Mouse (Mus musculus) hindbrain, embryonic 12.5 days (tissue): Measurements from ENCODE around the gene Ccdc47. TPM values are rescaled to one million over a fixed set of nuclear protein-coding genes. Genes with fewer than 3 reads are reported as not detected.

Experiments used
- ATAC-seq: fragments of 200-750 bp; cut with Nextera tagmentation; 2 replicates; pipeline ENCODE4 v1.8.0; 2017; ENCODE audit warnings: moderate TSS enrichment; ENCODE audit not compliant: low FRiP score
- H3K27ac ChIP-seq: fragments of 300-500 bp; sonication (generic); 2 replicates; pipeline ENCODE4 v1.5.1; 2016; ENCODE audit warnings: mild to moderate bottlenecking
- H3K27me3 ChIP-seq: fragments of 300-500 bp; sonication (generic); 2 replicates; pipeline ENCODE4 v1.6.1; 2016; ENCODE audit warnings: mild to moderate bottlenecking
- H3K36me3 ChIP-seq: fragments of 300-500 bp; sonication (generic); 2 replicates; pipeline ENCODE4 v1.6.1; 2016; ENCODE audit warnings: mild to moderate bottlenecking
- H3K4me1 ChIP-seq: fragments of 300-500 bp; sonication (generic); 2 replicates; pipeline ENCODE4 v1.6.1; 2016
- H3K4me2 ChIP-seq: fragments of 300-500 bp; sonication (generic); replicated peaks from 2 replicates; pipeline ENCODE4 v1.6.1; 2016; ENCODE audit warnings: mild to moderate bottlenecking
- H3K4me3 ChIP-seq: fragments of 300-500 bp; sonication (generic); 2 replicates; pipeline ENCODE4 v1.5.1; 2016; ENCODE audit warnings: mild to moderate bottlenecking
- H3K9ac ChIP-seq: fragments of 300-500 bp; sonication (generic); 2 replicates; pipeline ENCODE4 v1.6.1; 2016; ENCODE audit warnings: mild to moderate bottlenecking, moderate library complexity
- H3K9me3 ChIP-seq: fragments of 300-500 bp; sonication (generic); replicated peaks from 2 replicates; pipeline ENCODE4 v1.6.1; 2016; ENCODE audit warnings: mild to moderate bottlenecking
- WGBS: fragments of 180-500 bp; shearing (Covaris S2); methylation state at CpG from one replicate; pipeline ENCODE4 v1.1.7; 2016; 5-methylcytosine and 5-hydroxymethylcytosine counted together
- polyA plus RNA-seq: library from polyadenylated mRNA; unstranded; fragments of >200 nt; fragmentation: Nextera tagmentation; extraction: Ambion mirVana; gene quantifications from 2 replicates; pipeline ENCODE4 v1.2.1, GENCODE M21; 2016

Gene Ccdc47
- polyA plus RNA-seq, 1 experiment from 2014 or later: 96.3 TPM

GRCm38 (mm10) chr11:106174372-106174771 lies 41.8 kb downstream of the Ccdc47 start:
- WGBS: 81% methylated on average over 5 of the region's 5 CpGs

GRCm38 (mm10) chr11:106173228-106173627 lies 42.9 kb downstream of the Ccdc47 start:
- WGBS: 95% methylated on average over 2 of the region's 2 CpGs
- Histone ChIP-seq H3K4me1 (no peaks in the 10 kb centered on the region), H3K9ac (no peak overlapping the region), H3K4me3 (no peak overlapping the region), H3K4me2 (no peak overlapping the region), H3K9me3 (no peaks in the 10 kb centered on the region), H3K27me3 (no peaks in the 10 kb centered on the region), H3K27ac (no peak overlapping the region), H3K36me3 (peaks cover 29% of the 10 kb centered on the region)
- ATAC-seq: no peak

More at GRCm38 (mm10) chr11:106174372-106174771, 41.8 kb downstream of the Ccdc47 start:
- H3K4me2 ChIP-seq: no peak overlapping the region
- H3K9ac ChIP-seq: no peak overlapping the region
- no peak overlapping the region for H3K4me3 ChIP-seq
- no peaks in the 10 kb centered on the region for H3K9me3 ChIP-seq
- ATAC-seq: no peak
- no peaks in the 10 kb centered on the region for H3K4me1 ChIP-seq
- H3K27me3 ChIP-seq: no peaks in the 10 kb centered on the region
- H3K27ac ChIP-seq: no peak overlapping the region
- peaks cover 22% of the 10 kb centered on the region for H3K36me3 ChIP-seq

DNA sequence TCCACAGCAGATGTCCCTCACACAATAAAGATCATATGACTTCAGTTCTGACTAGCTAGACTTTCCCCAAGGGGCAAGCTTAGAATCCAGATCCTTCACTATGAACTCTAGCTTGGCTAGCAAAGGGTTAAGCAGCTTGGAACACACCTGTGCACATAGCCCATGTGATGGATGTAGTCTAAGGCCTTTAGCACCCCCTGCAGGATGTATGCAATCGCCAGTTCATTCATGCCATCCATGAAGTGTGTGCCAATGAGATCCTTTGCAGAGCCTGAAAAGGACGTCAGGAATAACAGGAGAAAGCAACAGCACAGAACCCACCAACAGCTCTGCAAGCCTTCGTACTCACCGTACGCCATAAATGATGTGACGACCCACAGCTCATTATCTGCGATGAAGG lies 45.3 kb downstream of the Ccdc47 start:
- Histone ChIP-seq H3K4me1 (no peaks in the 10 kb centered on the region), H3K36me3 (peaks cover 49% of the 10 kb centered on the region)

DNA sequence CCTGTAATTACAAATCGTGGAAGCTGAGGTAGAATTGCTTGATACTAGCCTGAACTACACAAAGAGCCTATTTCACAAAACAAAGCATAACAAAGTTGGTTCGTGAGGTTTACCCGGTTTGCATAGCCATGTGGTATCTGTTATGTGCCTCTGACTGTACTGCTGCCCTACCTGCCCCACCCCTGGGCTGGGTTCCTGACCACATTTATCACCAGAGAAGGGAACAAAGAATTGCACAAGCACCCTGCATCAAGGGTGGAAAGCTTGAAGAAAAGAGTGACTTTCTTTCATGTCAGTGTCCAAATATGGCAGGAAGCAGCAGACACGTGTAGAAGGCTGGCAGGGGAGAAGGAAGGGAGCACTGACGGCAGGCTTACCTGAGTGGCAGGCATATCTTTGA lies 48.7 kb downstream of the Ccdc47 start:
- Histone ChIP-seq H3K36me3 (peaks cover 68% of the 10 kb centered on the region), H3K27me3 (no peaks in the 10 kb centered on the region), H3K4me2 (no peak overlapping the region), H3K9me3 (no peaks in the 10 kb centered on the region), H3K4me1 (no peaks in the 10 kb centered on the region), H3K27ac (no peak overlapping the region), H3K9ac (no peak overlapping the region), H3K4me3 (no peak overlapping the region)
- 84% methylated on average over 5 of the region's 5 CpGs for WGBS
- ATAC-seq: no peak

More for the DNA sequence above, 45.3 kb downstream of the Ccdc47 start:
- ATAC-seq: no peak
- H3K9me3 ChIP-seq: no peaks in the 10 kb centered on the region
- no peaks in the 10 kb centered on the region for H3K27me3 ChIP-seq
- no peak overlapping the region for H3K4me3 ChIP-seq
- H3K4me2 ChIP-seq: no peak overlapping the region
- H3K27ac ChIP-seq: no peak overlapping the region
- H3K9ac ChIP-seq: no peak overlapping the region
- 84% methylated on average over 7 of the region's 7 CpGs for WGBS

DNA sequence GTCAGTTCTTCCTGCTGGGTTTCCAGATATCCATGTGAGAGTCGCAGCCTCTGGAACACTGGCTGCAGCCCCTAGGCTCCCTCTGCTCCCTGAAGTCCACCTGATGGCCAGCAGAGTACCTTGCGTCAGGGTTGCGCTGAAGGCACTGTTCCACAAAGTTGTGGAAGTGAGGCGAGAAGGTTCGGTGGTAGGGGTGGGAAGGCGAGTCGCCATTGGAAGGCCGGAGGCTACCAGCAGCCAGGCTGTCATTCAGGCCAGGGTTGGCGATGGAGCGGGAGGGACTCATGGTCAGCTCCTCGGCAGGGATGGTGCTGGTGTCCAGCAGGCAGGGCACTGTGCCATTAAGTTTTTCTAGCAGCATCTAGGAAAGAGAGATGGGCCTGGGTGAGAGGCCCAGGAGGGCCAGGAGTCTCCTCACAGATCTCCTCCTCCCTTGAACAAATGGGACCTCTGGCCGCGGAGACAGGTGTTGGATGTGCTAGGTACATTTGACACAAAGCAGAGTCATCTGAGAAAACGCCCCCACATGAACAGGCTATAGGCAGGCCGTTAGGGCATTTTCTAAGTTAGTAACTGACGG lies 51.5 kb downstream of the Ccdc47 start:
- Histone ChIP-seq H3K27ac (no peak overlapping the region), H3K4me2 (no peak overlapping the region), H3K9me3 (no peaks in the 10 kb centered on the region), H3K36me3 (peaks cover 55% of the 10 kb centered on the region), H3K4me1 (peaks cover 12% of the 10 kb centered on the region), H3K27me3 (no peaks in the 10 kb centered on the region), H3K4me3 (no peak overlapping the region), H3K9ac (no peak overlapping the region)
- no peak for ATAC-seq
- 90% methylated on average over 16 of the region's 16 CpGs for WGBS

GRCm38 (mm10) chr11:106163546-106163945 lies 52.6 kb downstream of the Ccdc47 start:
- 91% methylated on average over 4 of the region's 4 CpGs for WGBS
- no peak overlapping the region for H3K4me2 ChIP-seq
- peaks cover 49% of the 10 kb centered on the region for H3K36me3 ChIP-seq

GRCm38 (mm10) chr11:106162237-106162636 lies 53.9 kb downstream of the Ccdc47 start:
- no peaks in the 10 kb centered on the region for H3K27me3 ChIP-seq
- peaks cover 46% of the 10 kb centered on the region for H3K36me3 ChIP-seq
- no peak for ATAC-seq
- H3K9me3 ChIP-seq: no peaks in the 10 kb centered on the region
- H3K27ac ChIP-seq: no peak overlapping the region
- no peak overlapping the region for H3K4me2 ChIP-seq
- H3K4me3 ChIP-seq: no peak overlapping the region
- H3K9ac ChIP-seq: no peak overlapping the region
- WGBS: 84% methylated on average over 2 of the region's 2 CpGs
- peaks cover 30% of the 10 kb centered on the region for H3K4me1 ChIP-seq

More at GRCm38 (mm10) chr11:106163546-106163945, 52.6 kb downstream of the Ccdc47 start:
- no peak for ATAC-seq
- Histone ChIP-seq H3K27me3 (no peaks in the 10 kb centered on the region), H3K27ac (no peak overlapping the region), H3K9me3 (no peaks in the 10 kb centered on the region), H3K4me3 (no peak overlapping the region), H3K4me1 (peaks cover 21% of the 10 kb centered on the region), H3K9ac (no peak overlapping the region)

GRCm38 (mm10) chr11:106160841-106161721 lies 55.1 kb downstream of the Ccdc47 start, which contains the start of the genes Gm10840 and Limd2:
Gene Gm10840 (plus strand): TSS chr11:106160850.
Gene Limd2 (minus strand): TSS chr11:106160860.
- peak; percentile 26 for ATAC-seq
- peaks cover 49% of the 10 kb centered on the region for H3K36me3 ChIP-seq
- WGBS: 27% methylated on average over 22 of the region's 22 CpGs
- H3K27ac ChIP-seq: peak within 1 kb of the TSS; percentile 97
- no peaks in the 10 kb centered on the region for H3K9me3 ChIP-seq
- peak within 1 kb of the TSS; percentile 94 for H3K4me2 ChIP-seq
- peak within 1 kb of the TSS; percentile 95 for H3K9ac ChIP-seq
- H3K4me1 ChIP-seq: peaks cover 42% of the 10 kb centered on the region
- peak within 1 kb of the TSS; percentile 85 for H3K4me3 ChIP-seq
- H3K27me3 ChIP-seq: no peaks in the 10 kb centered on the region

DNA sequence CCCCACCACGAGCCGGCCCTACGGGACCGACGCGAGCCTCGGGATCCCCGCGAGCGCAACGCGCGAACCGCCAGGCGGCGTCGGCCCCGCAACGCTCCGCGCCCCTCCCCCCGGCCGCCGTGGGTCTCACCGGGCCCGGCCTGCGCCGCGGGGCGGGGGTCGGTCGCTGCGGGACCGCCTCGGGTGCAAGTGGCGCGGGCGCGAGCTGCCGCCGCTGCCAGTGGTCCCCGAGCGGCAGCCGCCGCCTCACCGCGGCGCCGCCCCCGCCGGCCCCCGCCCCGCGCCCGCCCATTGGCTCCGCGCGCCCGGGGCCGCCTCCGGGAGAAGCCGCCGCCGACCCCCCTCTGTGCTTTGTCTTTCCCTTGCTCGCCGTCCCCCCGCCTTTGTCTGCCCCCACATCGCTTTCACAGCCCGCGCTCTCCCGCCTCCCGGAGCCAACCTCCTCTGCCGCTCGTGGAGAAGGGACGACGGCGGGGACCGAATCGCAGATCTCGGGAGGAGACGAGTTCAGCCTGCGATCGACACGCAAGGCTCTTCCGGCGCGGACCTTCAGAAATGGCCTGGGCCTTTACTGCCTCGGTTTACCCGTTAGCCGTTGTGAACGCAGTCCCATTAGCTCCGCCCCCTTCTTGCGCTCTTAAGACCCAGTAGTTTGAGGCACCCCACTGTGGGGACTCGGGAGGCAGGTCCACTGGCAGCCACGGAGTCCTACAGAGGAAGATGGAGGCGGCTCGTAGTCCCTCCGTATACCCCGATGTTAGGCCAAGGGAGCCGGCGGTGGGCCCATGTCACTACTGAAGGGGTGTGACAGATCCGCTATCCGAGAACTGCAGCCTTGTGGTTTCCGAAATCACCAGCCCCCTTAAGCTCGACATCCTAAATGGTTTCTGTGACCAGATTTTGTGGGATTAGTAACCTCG lies 56.0 kb downstream of the Ccdc47 start:
- WGBS: under 1% methylated on average over 69 of the region's 106 CpGs
- Histone ChIP-seq H3K9me3 (no peaks in the 10 kb centered on the region), H3K9ac (peak overlapping the region; percentile 95), H3K4me2 (peak overlapping the region; percentile 94), H3K4me1 (peaks cover 42% of the 10 kb centered on the region), H3K27me3 (no peaks in the 10 kb centered on the region), H3K4me3 (peak overlapping the region; percentile 85), H3K36me3 (peaks cover 43% of the 10 kb centered on the region), H3K27ac (peak overlapping the region; percentile 97)
- peak; percentile 62 for ATAC-seq

GRCm38 (mm10) chr11:106159216-106159920 lies 56.8 kb downstream of the Ccdc47 start:
- Histone ChIP-seq H3K9me3 (no peaks in the 10 kb centered on the region), H3K27me3 (no peaks in the 10 kb centered on the region), H3K4me3 (peak overlapping the region; percentile 85), H3K27ac (peak overlapping the region; percentile 97), H3K4me2 (peak overlapping the region; percentile 94), H3K4me1 (peaks cover 42% of the 10 kb centered on the region), H3K9ac (peak overlapping the region; percentile 95), H3K36me3 (peaks cover 43% of the 10 kb centered on the region)
- under 1% methylated on average over 25 of the region's 25 CpGs for WGBS
- ATAC-seq: peak; percentile 68

- Histone ChIP-seq H3K36me3 (peaks cover 43% of the 10 kb centered on the region), H3K4me2 (peak overlapping the region; percentile 94), H3K9ac (peak overlapping the region; percentile 95), H3K27me3 (no peaks in the 10 kb centered on the region), H3K4me3 (peak overlapping the region; percentile 85), H3K27ac (peak overlapping the region; percentile 97), H3K4me1 (peaks cover 44% of the 10 kb centered on the region), H3K9me3 (no peaks in the 10 kb centered on the region)
- ATAC-seq: peak; percentile 14
- 43% methylated on average over 9 of the region's 9 CpGs for WGBS
Measured at GRCm38 (mm10) chr11:106158930-106159215, 57.3 kb downstream of the Ccdc47 start.
